Mouse (Mus musculus) layer of hippocampus, adult 9-10 months (tissue): ENCODE measurements around the gene Btbd17.

Experiments
- DNase-seq: peaks from one replicate; pipeline ENCODE4 v3.0.0; 2022; ENCODE audit warnings: low spot score

Btbd17 gene

DNA sequence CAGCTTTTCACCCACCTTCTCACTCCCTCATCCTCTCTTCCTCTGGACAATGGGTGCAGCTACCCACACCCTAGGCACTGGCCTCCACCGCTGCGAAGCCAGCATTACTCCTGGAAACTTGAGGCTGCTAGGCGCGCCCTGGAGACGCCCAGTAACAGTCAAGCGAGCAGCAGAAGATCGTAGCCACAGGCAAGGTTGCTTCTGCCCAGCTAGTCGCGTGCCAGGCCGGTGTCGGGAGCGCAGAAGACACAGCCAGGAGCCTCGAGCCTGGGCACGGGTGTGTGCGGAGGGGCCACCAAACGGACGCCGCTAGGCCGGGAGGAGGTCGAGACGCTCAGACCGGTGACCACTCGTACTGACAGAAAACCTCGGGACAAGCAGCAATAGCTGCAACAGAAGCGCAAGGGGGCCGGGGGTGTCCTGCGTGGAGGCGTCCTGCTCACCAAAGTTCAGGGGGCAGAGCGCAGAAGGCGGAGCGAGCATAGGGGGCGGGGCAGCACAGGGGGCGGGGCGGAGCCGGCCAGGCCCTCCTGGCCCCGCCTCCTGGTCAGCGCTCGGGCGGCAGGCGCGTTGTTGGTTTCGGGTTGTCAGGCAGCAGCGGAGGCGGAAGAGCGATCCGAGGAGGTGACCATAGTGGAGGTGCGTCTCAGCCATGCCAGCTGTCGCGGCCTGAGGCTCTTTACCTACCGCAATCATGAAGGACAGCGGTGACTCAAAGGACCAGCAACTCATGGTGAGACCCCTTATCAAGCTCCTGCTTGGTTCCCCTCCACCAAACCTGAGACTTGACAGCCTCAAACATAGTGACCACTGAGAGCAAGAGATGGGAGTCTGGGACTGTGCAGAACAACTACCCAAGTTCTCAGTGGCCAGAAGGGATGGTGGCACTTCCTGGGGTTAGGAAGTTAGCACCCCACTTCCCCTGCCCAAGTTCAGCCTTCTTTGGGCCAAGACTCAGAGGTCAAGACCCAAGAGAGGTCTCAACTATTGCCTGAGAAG is 30.6 kb downstream of the Btbd17 start, which contains the start of gene Kif19a:
Gene Kif19a (plus strand): TSS at position 569 of the 999 bp plus-strand sequence.
- DNase-seq = no peak

DNA sequence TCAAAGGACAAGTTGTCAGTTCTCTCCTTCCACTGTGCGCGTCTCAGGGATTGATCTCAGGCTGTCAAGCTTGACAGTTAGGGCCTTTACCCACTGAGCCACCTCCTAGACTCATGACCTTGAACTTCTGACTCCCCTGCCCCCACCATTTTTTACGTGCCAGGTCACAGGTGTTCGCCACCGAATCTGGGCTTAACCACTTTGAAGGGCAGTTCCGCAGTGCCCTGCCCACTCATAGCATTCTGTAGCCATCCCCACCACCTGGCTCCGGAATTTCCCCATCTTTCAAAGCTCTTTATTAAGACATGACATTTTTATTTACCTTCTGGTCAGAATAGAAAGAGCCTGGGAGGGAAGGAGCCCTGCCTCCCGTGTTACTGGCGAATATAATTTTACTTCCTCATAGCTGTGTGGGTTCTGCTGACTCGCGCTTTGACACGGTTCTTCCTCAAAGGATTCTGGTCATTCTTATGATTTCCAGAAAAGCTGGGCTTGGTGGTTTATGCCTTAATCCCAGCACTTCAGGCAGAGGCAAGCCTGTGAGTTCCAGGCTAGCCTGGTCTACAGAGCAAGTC is 48.1 kb downstream of the Btbd17 start:
- DNase-seq = no peak

DNA sequence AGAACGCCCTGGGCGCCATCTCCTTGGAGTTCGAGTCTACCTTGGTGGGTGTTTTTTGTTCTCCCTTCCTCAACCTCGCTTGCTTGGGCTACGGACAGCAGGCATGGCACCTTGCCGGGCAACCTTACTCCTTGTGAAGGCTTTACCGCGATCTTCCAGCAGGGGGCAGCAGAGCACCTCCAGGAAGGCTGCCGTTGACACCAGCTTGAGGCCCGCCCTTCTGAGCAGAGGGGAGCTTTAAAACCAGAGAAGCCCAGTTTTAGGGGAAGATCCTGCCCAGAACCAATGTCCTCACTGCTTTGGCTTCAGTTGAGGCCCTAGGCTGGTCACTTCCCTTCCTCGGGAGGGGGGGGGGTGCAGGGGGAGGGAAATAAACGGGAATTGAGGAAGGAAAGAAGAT is 50.6 kb downstream of the Btbd17 start:
- peak; percentile 77 for DNase-seq

DNA sequence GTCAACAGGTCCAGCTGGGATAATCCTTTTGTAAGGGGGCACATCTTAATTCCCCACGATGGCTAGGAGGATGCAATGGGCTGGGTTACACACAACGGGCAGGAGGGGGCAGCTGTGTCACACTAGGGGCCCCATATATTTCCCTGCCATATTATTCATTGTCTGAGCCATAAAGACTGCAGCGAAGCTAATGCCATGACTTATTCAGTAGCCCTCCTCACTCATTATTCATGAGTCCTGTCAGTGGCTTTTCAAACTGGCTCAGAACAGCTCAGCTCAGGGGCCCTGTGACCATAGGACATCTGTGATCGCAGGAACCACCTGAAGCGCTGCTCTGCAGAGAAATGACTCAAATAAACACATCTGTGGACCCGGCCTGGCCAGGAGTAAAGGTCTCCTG is 54.3 kb downstream of the Btbd17 start:
- DNase-seq = no peak
